Mouse (Mus musculus) urinary bladder, adult 18-20 months (tissue): ENCODE measurements at regions not wholly inside any gene's neighbourhood (a gene's known extent, or its start where the extent isn't known, plus 50 kb on each side); places are given as distances from the start of the nearest gene placed in this dataset.

Experiments used
- DNase-seq, 2 experiments: peaks; one replicate each; pipeline ENCODE4 v3.0.0; 2022; ENCODE audit warnings: low spot score in 2 of 2, mixed read lengths in 2 of 2

GRCm38 (mm10) chr3:144324974-144325373, 120.0 kb upstream of the Lmo4 start:
- DNase-seq: no peak

GRCm38 (mm10) chr3:144323524-144323923, 118.5 kb upstream of the Lmo4 start:
- DNase-seq: no peak

GRCm38 (mm10) chr3:144319468-144320205, 114.6 kb upstream of the Lmo4 start:
- no peak for DNase-seq

GRCm38 (mm10) chr3:144318761-144319467, 113.9 kb upstream of the Lmo4 start:
- no peak for DNase-seq

GRCm38 (mm10) chr3:144310748-144311147, 105.7 kb upstream of the Lmo4 start:
- no peak for DNase-seq

GRCm38 (mm10) chr3:144308616-144309015, 103.6 kb upstream of the Lmo4 start:
- no peak for DNase-seq

GRCm38 (mm10) chr3:144307557-144307956, 102.5 kb upstream of the Lmo4 start:
- DNase-seq: no peak

GRCm38 (mm10) chr3:144305456-144305855, 100.4 kb upstream of the Lmo4 start:
- no peak for DNase-seq

- DNase-seq: no peak
These were observed 99.9 kb upstream of the Lmo4 start for GRCm38 (mm10) chr3:144304924-144305323.

- no peak for DNase-seq
These were observed 97.6 kb upstream of the Lmo4 start for GRCm38 (mm10) chr3:144302626-144303025.

GRCm38 (mm10) chr3:144301068-144301467, 96.0 kb upstream of the Lmo4 start:
- no peak for DNase-seq

GRCm38 (mm10) chr3:144299239-144299638, 94.2 kb upstream of the Lmo4 start:
- DNase-seq: no peak

- DNase-seq: no peak
These were observed 84.5 kb upstream of the Lmo4 start for GRCm38 (mm10) chr3:144289489-144289888.

GRCm38 (mm10) chr3:144286100-144286499, 81.1 kb upstream of the Lmo4 start:
- no peak for DNase-seq

- DNase-seq: no peak
These were observed 79.3 kb upstream of the Lmo4 start for GRCm38 (mm10) chr3:144284326-144284725.

GRCm38 (mm10) chr3:144273115-144273514, 68.1 kb upstream of the Lmo4 start:
- DNase-seq: no peak

GRCm38 (mm10) chr3:144270206-144270605, 65.2 kb upstream of the Lmo4 start:
- DNase-seq: no peak

- DNase-seq: no peak
These were observed 59.5 kb upstream of the Lmo4 start for GRCm38 (mm10) chr3:144264554-144264953.

- DNase-seq: no peak
These were observed 55.9 kb upstream of the Lmo4 start for GRCm38 (mm10) chr3:144260886-144261285.

GRCm38 (mm10) chr3:144257714-144258517, 52.9 kb upstream of the Lmo4 start:
- DNase-seq: no peak

GRCm38 (mm10) chr3:144257196-144257595, 52.2 kb upstream of the Lmo4 start:
- no peak for DNase-seq
